Mouse (Mus musculus): ENCODE results near the gene Trim26.
"Not testable (repeated sequence)": the region's sequence is repeated elsewhere in the genome, so short reads cannot be mapped to it uniquely, and the experiment has no call there.

Gene Trim26

DNA sequence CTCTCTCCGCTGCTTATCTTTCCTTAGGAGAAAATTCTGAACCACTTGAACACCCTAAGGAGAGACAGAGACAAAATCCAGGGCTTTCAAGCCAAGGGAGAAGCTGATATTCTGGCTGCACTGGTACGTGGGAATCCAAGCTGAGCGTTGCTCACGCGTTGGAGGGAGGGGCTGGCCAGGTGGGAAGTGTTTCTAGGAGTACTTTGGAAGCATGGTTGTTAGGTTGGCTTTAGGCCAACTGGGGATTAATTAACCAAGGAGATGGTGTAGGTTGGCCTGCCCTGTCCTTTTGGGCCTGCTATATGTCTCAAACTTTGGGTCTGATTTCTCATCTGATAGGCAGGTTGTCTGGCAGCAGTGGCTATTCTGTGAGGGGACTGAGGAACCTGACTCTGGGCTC lies 14.3 kb downstream of the Trim26 start:
- no peak for DNase-seq (ENCODE audit: low spot score in 2 of 2)

DNA sequence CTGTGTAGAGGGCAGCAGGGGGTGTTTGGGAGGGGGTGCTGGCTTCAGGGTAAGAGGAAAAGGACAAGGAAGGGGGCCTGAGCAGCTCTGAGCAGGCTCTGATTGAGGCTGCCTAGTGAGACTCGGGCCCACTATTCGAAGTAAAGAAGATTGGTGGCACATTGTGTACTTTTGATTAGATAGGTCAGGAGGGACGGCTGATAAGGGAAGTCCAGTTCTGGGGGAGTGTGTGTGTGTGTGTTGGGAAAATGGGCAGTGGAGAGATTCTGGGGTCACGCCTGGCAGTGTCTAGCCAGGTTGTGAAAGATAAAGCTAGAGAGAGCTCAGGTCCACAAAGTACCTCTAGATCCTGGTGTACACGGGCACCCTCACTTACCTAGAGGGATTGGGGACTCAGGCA lies 14.7 kb downstream of the Trim26 start:
- DNase-seq (ENCODE audit: low spot score in 2 of 2), result no peak

DNA sequence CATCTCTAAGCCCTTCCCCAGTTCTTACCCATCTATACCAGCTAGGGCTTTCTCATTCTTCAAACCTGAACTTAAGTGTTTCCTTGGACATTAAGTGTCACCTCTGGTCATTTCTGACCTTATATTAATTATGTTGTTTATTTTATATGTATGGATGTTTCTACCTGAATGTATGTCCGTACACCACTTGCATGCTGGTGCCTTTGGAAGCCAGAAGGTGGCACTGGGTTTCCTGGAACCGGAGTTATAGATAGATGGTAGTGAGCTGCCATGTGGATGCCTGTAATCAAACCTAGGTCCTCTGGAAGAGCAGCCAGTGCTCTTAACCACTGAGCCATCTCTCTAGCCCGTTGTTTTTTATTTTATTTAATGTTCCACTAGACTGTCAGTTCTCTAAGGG lies 18.6 kb downstream of the Trim26 start:
- DNase-seq (ENCODE audit: low spot score in 2 of 2), result no peak

DNA sequence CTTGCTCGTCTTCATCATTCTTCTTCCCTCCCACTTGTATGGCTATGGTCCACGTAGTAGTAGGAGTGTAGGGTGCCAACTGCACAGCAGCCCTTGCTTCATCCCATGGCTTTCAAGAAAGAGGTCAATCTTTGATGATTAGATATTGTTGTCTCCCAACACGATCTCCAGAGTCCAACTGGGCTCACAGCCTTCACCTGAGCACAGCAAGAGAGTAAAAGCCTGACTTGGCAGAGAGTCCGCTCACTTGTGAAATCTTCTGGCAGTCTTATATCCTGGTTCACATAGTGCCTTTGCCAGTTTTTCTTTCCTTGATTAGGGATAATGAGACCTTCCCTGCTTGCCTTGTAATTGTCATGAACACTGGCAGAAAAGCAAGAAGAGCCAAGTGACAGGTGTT lies 19.3 kb downstream of the Trim26 start:
- peak in 1 of 2 experiments; percentile 31 for DNase-seq (ENCODE audit: low spot score in 2 of 2)

DNA sequence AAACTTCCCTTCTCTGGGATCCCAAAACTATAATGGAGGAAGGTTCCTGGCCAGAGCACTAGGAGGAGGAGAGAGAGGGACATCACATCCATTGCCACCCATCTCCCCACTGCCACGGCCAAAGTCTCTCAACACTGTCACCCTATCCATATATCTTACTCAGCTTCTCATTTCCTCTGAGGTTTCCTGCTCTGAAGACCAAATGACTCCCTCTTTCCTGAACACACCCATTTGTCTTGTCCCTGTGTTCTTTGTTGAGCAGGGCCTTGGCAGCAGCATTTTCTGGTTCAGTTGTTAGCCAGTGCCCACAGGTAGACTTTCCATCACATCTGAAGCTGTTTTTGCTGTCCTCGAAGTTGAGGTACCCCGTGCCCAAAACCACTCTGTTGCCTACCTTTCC lies 21.2 kb downstream of the Trim26 start:
- DNase-seq (ENCODE audit: low spot score in 2 of 2), result no peak

DNA sequence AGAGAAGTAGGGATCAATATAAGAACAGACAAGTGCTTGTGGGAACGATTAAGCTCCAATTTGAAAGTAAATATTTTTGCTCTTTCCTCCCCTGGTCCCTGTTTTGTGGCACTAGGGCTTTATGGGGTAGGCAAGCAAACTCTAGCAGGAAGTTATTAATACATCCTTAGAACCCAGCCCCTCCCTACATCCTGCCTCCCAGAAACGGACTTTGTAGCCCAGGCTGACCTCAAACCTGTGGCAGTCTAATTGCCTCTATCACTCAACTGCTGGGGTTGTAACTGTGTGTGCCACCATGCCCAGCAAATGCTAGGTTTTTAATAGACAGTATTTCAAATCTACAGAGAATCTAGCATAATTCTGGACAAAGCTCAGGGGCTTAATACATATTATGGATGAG lies 24.7 kb downstream of the Trim26 start:
- no peak for DNase-seq (ENCODE audit: low spot score in 2 of 2)

DNA sequence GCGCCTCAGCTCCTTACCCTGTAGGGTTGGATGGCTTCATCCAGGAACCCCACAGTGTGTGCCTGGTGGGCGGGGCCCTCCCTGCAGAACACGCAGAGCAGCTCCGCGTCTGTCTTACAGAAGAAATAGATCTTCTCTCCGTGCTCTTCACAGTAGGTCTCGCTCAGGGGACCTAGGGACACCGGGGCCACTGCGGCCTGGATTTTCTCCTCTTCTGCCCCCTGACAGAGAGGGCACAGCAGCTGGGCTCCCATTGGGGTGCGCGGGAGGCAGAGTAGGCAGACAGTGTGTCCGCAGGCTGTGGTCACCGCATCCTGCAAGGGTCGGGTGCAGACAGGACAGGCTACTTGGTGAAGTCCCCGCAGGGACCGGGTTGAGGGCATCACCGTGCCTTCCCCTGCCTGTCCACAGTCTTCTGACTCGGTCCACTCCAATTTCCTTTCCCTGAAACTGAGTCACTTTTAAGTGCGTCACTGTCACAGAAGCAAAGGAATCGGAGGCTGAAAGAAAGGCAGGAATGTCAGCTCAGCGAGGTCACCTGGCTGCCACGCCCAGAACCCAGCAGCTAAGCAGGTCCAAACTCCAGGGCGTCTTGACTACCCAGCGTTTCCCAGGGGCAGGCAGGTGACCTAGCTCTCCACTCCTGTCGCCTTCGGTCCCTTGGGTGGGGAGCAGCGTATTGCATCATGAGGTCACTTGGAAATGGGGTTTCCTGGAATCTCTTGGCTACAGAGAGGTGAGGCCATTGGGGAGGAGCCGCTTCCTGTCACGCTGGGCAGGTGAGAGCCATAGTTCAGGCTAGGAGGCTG lies 30.0 kb downstream of the Trim26 start, which contains the start of gene Trim15:
Gene Trim15, minus strand, starts transcription at position 492 of the 809 bp plus-strand sequence.
- no peak for DNase-seq (ENCODE audit: low spot score in 2 of 2)

DNA sequence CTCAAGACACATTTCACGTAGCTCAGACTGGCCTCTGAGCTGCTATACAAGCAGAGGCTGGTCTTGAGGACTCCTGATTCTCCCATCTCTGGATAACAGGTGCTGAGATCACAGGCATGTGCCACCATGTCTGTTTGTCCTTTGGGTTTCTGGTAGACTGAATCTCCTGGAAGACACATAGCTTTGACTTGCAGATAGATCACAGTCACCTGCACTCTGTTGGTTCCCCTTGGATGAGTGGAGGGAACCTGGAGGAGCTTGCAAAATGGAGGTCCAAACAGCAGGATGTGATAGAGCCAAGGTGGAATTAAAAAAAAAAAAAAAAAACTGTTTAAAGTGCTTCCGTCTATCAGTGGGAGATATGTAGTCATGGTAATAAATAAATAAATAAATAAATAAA lies 31.9 kb downstream of the Trim26 start:
- DNase-seq (ENCODE audit: low spot score in 2 of 2), result no peak

DNA sequence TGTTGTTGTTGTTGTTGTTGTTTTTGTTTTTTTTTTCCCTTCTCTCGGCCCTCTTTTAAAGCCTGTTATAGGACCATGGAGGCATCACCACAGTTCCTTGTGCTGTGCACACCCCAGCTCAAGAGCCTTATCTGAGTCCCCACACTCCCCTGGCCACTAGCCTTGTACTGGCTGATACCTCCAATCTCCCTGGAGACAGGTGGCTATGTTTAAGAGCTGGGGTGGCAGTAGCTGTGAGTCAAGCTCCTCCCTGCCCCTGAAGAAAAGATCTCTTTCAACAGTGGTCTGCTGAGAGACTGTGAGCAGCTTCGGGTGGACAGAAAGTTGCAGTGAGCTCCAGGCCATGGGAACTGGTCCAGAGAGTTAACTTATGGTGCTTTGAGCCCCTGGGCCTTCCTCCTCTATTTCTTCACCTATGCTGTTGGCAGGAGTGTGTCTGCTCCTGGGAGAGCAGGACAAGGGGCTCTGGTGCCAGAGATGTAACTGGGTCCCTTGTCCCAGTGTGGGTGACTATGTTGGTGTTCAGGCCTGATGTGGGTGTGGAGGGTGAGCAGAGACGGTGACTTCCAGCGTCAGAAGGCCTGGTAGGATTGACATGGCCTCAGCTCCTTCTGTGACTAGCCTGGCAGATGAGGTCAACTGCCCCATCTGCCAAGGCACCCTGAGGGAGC lies 32.5 kb downstream of the Trim26 start, which contains the start of gene Trim10:
Gene Trim10, plus strand, starts transcription at position 291 of the 671 bp plus-strand sequence.
- DNase-seq (ENCODE audit: low spot score in 2 of 2), result no peak

DNA sequence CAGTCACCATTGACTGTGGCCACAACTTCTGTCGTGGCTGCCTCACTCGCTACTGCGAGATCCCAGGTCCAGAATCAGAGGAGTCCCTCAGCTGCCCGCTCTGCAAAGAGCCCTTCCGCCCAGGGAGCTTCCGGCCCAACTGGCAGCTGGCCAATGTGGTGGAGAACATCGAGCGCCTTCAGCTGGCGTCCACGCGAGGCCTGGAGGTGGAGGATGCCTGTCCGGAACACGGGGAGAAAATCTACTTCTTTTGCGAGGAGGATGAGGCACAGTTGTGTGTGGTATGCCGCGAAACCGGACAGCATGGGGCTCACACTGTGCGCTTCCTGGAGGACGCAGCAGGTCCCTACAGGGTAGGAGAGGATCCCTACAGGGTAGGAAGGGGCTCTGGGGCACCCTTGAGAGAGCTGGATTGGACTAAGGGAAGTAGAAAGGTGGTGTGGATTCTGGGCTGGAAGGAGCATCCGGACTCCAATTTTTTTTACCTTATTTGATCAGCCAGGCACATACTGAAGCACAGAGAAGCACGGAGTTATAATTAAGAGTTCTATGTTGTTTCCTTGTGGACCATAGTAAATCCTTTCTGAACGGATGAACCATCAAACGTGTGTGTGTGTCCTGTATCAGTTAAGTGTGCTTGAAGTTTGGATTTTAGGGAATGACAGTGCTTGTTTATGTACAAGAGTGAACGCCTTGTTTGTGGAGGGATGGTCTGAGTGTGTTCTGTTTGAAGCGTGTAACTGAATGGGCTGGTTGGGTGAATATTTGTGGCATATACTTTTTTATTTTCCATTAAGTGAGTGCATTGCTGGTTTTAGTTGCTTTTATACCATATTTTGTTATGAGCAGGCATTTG lies 33.2 kb downstream of the Trim26 start:
- no peak for DNase-seq (ENCODE audit: low spot score in 2 of 2)

DNA sequence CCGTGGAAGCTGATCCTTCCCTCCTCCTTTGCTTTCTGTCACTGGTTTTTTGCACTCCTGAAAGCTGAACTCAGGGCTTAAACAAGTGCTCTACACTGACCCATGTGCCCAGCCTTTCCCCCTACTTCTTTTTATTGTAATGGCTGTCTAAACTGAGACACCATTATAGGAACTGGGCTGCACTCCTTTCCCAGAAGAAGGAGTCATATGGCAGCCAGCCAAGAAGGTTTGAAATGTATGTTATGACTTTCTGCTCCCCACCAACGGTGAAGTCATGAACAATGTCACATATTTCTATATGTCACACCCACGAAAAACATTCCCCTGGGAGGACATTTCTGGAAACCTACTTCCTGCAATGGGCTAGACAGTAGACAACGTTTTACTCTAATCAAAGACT lies 37.7 kb downstream of the Trim26 start:
- DNase-seq (ENCODE audit: low spot score in 2 of 2), result no peak

DNA sequence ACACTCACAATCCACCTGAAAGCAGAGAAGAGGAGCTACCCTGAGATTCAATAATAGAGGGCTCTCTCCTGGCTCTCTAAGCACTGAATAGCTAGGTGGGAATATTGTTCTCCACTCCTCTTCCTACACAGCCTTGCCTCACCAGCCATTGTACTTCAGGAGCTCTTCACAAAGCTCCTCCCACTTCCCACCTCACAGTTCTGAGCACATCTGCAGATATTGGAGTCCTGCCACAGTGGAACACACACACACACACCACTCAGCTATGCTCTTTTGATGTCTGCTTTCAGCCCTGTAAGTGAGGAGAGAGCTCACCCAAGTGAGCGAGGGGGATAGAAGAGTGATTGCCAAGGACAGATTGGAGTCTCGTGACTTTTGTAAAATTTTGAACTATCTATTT lies 46.4 kb downstream of the Trim26 start:
- DNase-seq (ENCODE audit: low spot score in 2 of 2), result no peak

DNA sequence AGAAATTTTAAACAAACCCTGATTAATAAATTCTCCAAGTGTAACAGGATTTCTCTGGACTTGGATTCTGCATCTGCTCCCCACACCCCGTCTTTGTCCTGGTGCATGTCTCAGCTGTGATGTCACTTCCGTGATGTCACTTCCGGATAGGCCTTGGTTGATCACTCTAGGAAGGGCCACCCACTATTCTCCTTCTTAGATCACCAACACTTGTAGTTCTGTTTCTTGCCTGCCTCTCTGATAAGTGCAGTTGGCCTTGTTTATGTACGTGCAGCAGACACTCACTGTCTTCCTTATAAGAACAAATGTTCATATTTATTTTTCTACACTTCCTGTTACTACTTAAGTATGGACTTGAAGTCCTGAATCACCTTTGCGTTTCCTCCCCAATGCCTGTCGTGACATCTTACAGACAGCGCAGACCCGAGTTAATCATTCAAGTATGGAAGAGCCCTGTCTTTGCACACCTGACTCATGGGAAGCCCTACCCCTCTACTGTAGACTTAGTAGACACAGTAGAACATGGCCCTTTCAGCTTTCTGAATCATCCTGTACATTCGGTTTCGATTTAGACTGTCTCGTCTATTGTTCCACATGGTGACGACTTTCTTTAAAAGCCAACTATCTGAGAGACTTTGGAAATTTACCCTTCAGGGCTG lies 48.3 kb downstream of the Trim26 start:
- DNase-seq (ENCODE audit: low spot score in 2 of 2), result no peak

DNA sequence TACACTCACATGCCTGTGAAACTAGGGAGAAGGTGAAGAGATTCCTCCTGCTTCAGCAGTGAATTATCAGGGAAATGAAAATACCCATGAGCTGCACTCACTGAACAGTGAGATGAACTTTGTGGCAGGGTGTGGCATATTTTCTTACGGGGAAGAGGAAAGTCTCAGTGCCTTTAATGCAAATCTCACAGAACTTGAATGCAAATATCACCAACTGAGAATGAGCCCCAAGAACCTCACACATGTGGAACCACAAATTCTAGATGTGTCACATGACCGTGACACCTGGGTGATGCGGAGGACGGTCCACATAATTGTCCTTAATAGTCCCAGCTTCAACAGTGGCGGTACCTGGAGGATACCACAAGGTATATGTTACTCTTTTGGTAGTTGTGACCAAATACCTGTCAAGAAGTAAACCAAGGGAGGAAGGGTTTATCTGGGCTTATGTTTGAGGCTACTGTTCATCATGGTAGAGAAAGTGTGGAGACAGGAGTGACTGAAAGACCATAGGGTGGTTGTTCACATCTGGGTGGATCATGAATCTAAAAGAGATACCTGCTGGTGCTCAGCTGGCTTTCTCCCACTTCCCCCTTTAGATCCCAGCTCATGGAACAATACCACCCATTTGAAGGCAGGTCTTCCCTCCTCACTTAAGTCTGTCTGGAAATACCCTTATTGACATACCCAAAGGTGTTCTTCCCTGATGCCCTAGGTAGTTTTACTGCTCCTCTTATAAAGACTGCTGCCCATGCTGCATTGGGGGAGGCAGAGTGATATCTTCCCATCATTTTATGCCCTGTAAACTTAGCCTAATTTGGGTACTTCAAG lies 53.4 kb downstream of the Trim26 start, which contains the start of gene Trim40:
Gene Trim40, minus strand, starts transcription at position 51 of the 831 bp plus-strand sequence.
- DNase-seq (ENCODE audit: low spot score in 2 of 2), result no peak

DNA sequence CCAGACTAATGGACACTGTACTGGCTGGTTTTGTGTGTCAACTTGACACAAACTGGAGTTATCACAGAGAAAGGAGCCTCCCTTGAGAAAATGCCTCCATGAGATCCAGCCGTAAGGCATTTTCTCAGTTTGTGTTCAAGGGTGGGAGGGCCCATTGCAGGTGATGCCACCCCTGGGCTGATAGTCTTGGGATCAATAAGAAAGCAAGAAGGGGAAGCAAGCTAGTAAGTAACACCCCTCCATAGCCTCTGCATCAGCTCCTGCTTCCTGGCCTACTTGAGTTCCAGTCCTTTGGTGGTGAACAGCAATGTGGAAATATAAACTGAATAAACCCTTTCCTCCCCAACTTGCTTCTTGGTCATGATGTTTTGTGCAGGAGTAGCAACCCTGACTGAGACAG lies 54.6 kb downstream of the Trim26 start:
- DNase-seq (ENCODE audit: low spot score in 2 of 2), result not testable (repeated sequence)

DNA sequence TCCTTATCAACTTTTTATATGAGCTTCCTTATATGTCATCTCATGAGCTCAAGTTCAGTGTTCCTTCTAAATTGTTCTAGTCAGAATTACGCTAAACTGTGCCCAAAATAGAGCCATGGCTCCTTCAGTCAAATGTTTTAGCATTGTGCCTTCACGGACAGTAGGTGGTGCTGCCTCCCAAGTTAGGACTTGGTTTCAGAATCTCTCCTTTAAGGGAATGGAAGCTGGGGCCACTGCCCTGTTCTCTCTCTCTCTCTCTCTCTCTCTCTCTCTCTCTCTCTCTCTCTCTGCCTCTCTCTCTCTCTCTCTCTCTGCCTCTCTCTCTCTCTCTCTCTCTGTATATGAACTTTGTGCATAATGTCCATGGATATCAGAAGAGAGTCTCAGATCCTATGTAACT lies 55.4 kb downstream of the Trim26 start:
- peak in 1 of 2 experiments; percentile 27 for DNase-seq (ENCODE audit: low spot score in 2 of 2)

DNA sequence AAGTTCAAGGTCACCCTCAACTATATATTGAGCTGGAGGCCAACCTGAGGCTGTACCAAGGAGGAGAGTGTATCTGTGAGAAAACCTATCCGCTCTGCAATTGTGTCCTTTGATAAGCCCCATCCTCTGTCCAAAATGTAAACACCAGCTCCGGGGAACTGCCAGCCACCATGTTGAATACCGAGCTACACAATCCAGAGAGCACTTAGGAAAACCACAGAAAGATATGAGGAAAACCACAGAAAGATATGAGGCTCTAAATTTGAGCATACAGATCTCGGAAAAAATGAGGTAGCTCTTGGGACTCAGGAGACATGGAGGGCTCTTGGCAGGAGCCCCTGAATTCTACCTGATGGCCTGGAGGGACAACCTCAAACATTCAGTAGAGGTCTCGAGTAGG lies 56.5 kb downstream of the Trim26 start:
- no peak for DNase-seq (ENCODE audit: low spot score in 2 of 2)

DNA sequence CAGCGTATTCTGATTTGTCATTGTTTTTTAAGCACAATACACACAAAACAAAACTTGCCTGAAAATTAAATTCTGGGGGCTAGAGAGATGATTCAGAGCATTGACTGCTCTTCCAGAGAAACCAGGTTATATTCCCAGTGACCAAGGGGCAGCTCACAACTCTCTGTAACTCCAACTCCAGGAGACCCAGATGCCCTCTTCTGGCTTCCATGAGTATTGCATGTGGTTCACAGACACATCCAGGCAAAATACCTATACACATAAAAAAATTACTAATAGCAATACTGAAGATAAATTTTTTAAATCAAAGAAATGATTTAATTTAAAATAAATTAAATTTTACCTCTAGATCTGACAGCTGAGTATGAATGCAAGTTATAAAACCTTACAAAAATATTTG lies 59.6 kb downstream of the Trim26 start:
- peak; percentile 18 to 21 for DNase-seq (ENCODE audit: low spot score in 2 of 2)

DNA sequence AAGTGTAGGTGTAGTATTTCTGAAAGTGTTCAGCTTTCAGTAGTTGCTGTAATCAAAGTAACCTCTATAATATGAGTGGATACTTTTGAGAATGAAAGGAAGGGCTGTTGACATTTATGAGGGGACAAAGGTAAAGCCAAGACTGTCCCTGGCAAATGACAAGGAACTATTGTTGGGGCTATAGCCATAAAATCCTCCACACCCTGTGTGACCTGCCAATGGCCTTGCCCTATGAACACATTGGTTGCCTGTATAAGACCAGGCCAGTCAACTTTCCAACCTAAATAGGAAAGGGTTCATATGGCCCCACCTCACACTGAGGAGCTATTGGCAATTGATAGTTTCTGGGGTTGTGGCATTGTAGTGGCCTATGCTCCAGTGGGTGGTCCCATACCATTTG lies 60.1 kb downstream of the Trim26 start:
- DNase-seq (ENCODE audit: low spot score in 2 of 2), result no peak

DNA sequence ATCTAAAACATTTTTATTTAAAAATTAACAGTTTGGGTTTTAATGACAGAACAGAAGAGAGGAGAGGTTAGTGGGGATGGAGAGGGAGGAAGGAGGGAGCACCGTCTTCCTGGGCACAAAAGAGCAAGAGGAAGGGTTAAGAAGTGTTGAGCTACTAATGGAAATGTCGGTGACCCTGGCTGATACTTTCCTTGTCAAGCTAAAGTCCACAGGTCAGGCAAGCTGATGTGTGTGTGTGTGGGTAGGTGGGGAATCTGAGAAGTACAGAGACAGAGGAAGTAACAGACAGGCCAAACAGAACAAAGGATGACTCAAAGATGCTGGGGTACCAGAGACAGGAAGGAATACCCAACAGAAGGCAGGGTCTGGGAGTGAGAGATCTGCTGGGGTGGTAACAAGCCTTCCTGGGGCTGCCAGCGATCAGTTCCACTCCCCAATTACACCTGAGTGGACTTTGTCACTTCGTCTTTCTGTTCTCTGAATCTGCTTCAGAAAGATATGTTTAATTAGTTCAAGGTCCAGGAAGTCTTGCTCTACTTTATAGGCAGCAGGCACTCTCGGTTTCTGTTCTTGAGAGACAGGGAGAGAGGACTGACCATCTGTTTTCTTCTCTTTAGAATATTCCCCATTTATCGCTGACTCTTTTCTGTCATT lies 60.7 kb downstream of the Trim26 start, which contains the start of gene Trim31:
Gene Trim31, plus strand, starts transcription at position 567 of the 654 bp plus-strand sequence.
- no peak for DNase-seq (ENCODE audit: low spot score in 2 of 2)

All from urinary bladder, postnatal 36 days (tissue).